Mouse (Mus musculus) C2C12 (cell line): ENCODE results near the gene Actn3. TPM values are rescaled to one million over a fixed set of nuclear protein-coding genes. Genes with fewer than 3 reads are reported as not detected.

Source experiments
- H3K27me3 ChIP-seq: one replicate; pipeline ENCODE4 v1.6.1; 2011; ENCODE audit not compliant: control insufficient read depth, insufficient read depth, insufficient read length
- H3K36me3 ChIP-seq: one replicate; pipeline ENCODE4 v1.6.1; 2011; ENCODE audit not compliant: control insufficient read depth, insufficient read depth
- H3K4me3 ChIP-seq: one replicate; pipeline ENCODE4 v1.5.1; 2011; ENCODE audit warnings: mild to moderate bottlenecking, control low read depth; ENCODE audit not compliant: poor library complexity, insufficient read depth, severe bottlenecking
- H3K79me2 ChIP-seq: one replicate; pipeline ENCODE4 v1.6.1; 2011; ENCODE audit not compliant: control insufficient read depth, insufficient read depth
- H3K79me3 ChIP-seq: one replicate; pipeline ENCODE4 v1.6.1; 2011; ENCODE audit warnings: low read depth, control low read depth
- H3ac ChIP-seq: one replicate; pipeline ENCODE3; 2011; ENCODE audit warnings: low read depth; ENCODE audit not compliant: control insufficient read depth, insufficient read length
- CEBPB ChIP-seq: IDR thresholded peaks from one replicate; pipeline ENCODE4 v1.6.1; 2011; ENCODE audit warnings: low read depth, mild to moderate bottlenecking, control low read depth, moderate library complexity
- CTCF ChIP-seq: IDR thresholded peaks from one replicate; pipeline ENCODE4 v1.5.1; 2011; ENCODE audit not compliant: control insufficient read depth, insufficient read depth, insufficient read length
- FOSL1 ChIP-seq: IDR thresholded peaks from one replicate; pipeline ENCODE4 v1.8.0; 2011; ENCODE audit warnings: mild to moderate bottlenecking, low read length; ENCODE audit not compliant: poor library complexity, insufficient read depth, severe bottlenecking
- MAX ChIP-seq: IDR thresholded peaks from one replicate; pipeline ENCODE4 v1.6.1; 2011; ENCODE audit warnings: mild to moderate bottlenecking, control low read depth
- MYOD1 ChIP-seq: IDR thresholded peaks from one replicate; pipeline ENCODE4 v1.6.1; 2011; ENCODE audit warnings: low read depth; ENCODE audit not compliant: control insufficient read depth, insufficient read length
- MYOG ChIP-seq: IDR thresholded peaks from one replicate; pipeline ENCODE4 v1.6.1; 2011; ENCODE audit not compliant: control insufficient read depth, insufficient read length; ENCODE audit errors: extremely low read depth
- USF1 ChIP-seq: IDR thresholded peaks from one replicate; pipeline ENCODE4 v1.6.1; 2011; ENCODE audit warnings: low read depth, mild to moderate bottlenecking, control low read depth, moderate library complexity
- polyA plus RNA-seq: library from polyadenylated mRNA; unstranded; fragments of >200 nt; fragmentation: generic; extraction: Trizol; gene quantifications from one replicate; pipeline ENCODE4 v1.2.1, GENCODE M21; 2012; ENCODE audit warnings: missing spikeins

Gene Actn3
- polyA plus RNA-seq, 1 experiment = 20.8 TPM

- TF ChIP-seq CTCF (no peak), MYOD1 (no peak), USF1 (no peak), MAX (peak; percentile 33)
- no peaks in the 10 kb centered on the region for H3K79me3 ChIP-seq
- H3K4me3 ChIP-seq = peak within 1 kb of the TSS; percentile 36
- no peaks in the 10 kb centered on the region for H3K36me3 ChIP-seq
- peak within 1 kb of the TSS; percentile 74 for H3ac ChIP-seq
- H3K27me3 ChIP-seq = peaks cover 20% of the 10 kb centered on the region
- H3K79me2 ChIP-seq = no peaks in the 10 kb centered on the region
Observed at GRCm38 (mm10) chr19:4839149-4839548, 38.6 kb downstream of the Actn3 start, which contains the start of the genes Ccs and Ccdc87. TSS of gene Ccs (minus strand) at chr19:4839332. TSS of gene Ccdc87 (plus strand) at chr19:4839366.

GRCm38 (mm10) chr19:4838526-4839140, 39.1 kb downstream of the Actn3 start:
- Histone ChIP-seq H3K4me3 (peak overlapping the region; percentile 36), H3K79me3 (no peaks in the 10 kb centered on the region), H3K27me3 (peaks cover 20% of the 10 kb centered on the region), H3K79me2 (no peaks in the 10 kb centered on the region), H3K36me3 (no peaks in the 10 kb centered on the region), H3ac (peak overlapping the region; percentile 74)
- TF ChIP-seq CTCF (no peak), MYOG (no peak), CEBPB (no peak), MYOD1 (no peak), FOSL1 (no peak), USF1 (no peak), MAX (no peak)

- no peaks in the 10 kb centered on the region for H3K79me3 ChIP-seq
- no peaks in the 10 kb centered on the region for H3K79me2 ChIP-seq
- TF ChIP-seq MYOD1 = no peak
- TF ChIP-seq FOSL1 = no peak
- no peak for TF ChIP-seq CEBPB
- no peak for TF ChIP-seq CTCF
- no peak for TF ChIP-seq MAX
- TF ChIP-seq USF1 = no peak
- TF ChIP-seq MYOG = no peak
- H3K36me3 ChIP-seq = peaks cover 6% of the 10 kb centered on the region
- no peak overlapping the region for H3ac ChIP-seq
- peaks cover 14% of the 10 kb centered on the region for H3K27me3 ChIP-seq
- no peak overlapping the region for H3K4me3 ChIP-seq
Observed at GRCm38 (mm10) chr19:4837049-4837448, 40.7 kb downstream of the Actn3 start.

GRCm38 (mm10) chr19:4836096-4836495, 41.6 kb downstream of the Actn3 start:
- Histone ChIP-seq H3ac (no peak overlapping the region), H3K36me3 (peaks cover 9% of the 10 kb centered on the region), H3K4me3 (no peak overlapping the region), H3K27me3 (peaks cover 6% of the 10 kb centered on the region), H3K79me3 (no peaks in the 10 kb centered on the region), H3K79me2 (no peaks in the 10 kb centered on the region)
- no peak for TF ChIP-seq FOSL1
- TF ChIP-seq USF1 = no peak
- no peak for TF ChIP-seq MYOD1
- no peak for TF ChIP-seq CEBPB
- no peak for TF ChIP-seq MYOG
- no peak for TF ChIP-seq CTCF
- no peak for TF ChIP-seq MAX

GRCm38 (mm10) chr19:4833977-4834376, 43.7 kb downstream of the Actn3 start:
- Histone ChIP-seq H3ac (no peak overlapping the region), H3K27me3 (no peaks in the 10 kb centered on the region), H3K36me3 (peaks cover 9% of the 10 kb centered on the region), H3K79me3 (no peaks in the 10 kb centered on the region), H3K4me3 (no peak overlapping the region), H3K79me2 (no peaks in the 10 kb centered on the region)
- TF ChIP-seq MYOD1 = no peak
- TF ChIP-seq CTCF = no peak
- no peak for TF ChIP-seq FOSL1

GRCm38 (mm10) chr19:4829156-4829555, 48.6 kb downstream of the Actn3 start:
- Histone ChIP-seq H3ac (no peak overlapping the region), H3K27me3 (no peaks in the 10 kb centered on the region), H3K79me3 (no peaks in the 10 kb centered on the region), H3K79me2 (no peaks in the 10 kb centered on the region), H3K4me3 (no peak overlapping the region), H3K36me3 (peaks cover 9% of the 10 kb centered on the region)
- no peak for TF ChIP-seq CEBPB
- TF ChIP-seq CTCF = no peak
- TF ChIP-seq MAX = no peak
- TF ChIP-seq MYOG = no peak
